ENCODE assay signal across 8 mouse cellular contexts in the genomic region with DNA sequence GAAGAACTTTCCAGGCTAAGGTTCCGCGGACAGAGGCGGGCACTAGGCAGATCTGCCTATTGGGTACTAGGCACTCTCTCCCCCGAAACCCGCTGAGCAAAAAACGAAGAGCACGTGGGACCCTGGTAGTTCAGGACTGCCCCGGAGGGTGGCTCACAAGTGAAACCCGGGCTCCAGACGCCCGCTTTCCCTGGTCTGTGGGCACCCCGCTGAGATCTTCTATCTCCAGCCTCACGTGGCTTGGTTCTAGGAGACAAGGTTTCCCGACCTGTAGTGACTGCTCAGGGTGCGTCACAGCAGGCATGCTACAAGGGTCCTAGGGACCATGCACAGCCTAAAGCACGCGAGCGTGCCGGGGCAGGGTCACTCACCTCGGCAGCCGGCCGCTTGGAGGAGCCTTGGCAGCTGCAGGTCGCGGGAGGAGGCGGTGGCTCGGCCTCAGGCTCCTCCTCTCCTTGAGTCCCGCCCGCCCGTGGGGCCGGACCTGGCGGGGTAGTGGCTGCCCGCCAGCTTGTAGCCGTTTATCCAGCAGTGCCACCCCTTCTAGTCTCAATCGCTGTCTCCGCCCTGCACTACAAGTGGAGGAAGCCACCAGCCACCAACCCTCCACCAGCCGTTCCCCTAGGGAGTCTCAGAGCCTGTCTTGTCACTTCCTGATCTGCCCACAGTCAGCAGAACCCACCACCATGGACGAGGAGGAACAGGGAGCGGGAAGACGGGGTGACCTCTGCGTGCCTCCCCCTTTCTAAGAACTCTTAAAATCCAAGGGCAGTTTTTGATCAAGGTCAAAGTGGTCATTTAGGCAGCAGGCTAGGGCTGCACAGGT. TPM values are rescaled to one million over a fixed set of nuclear protein-coding genes. Genes with fewer than 3 reads are reported as not detected.
DNase-seq lines count a peak whose midpoint lies in the region; ATAC-seq lines count a peak whose summit lies in the region.

No protein-coding gene starts in this region.

- H3K9me3 ChIP-seq in intestine, embryonic 14.5 days (ENCODE audit: control insufficient read depth, low read length), result no peaks in the 10 kb centered on the region

- no peaks in the 10 kb centered on the region for H3K36me3 ChIP-seq in intestine, embryonic 14.5 days (ENCODE audit: control insufficient read depth, insufficient read depth, low read length)

- peaks cover 2% of the 10 kb centered on the region; the same call in 1 of the 2 replicates for H3K4me1 ChIP-seq in intestine, embryonic 14.5 days (replicated peaks; ENCODE audit: control insufficient read depth, insufficient read depth, low read length)

- no peak overlapping the region for H3K27ac ChIP-seq in intestine, embryonic 14.5 days (ENCODE audit: low read depth)

- H3K4me3 ChIP-seq in intestine, embryonic 14.5 days (ENCODE audit: low read depth, low read length), result peak overlapping the region; percentile 48

- peak; percentile 92 for ATAC-seq in intestine, embryonic 14.5 days (replicated peaks; ENCODE audit: low FRiP score, low TSS enrichment, low read depth)
- peak; percentile 83 for ATAC-seq in megakaryocyte progenitor cell, adult 5-6 weeks (replicated peaks; ENCODE audit: poor library complexity)

- DNase-seq in adrenal gland, adult (ENCODE audit: inconsistent age in 2 of 2, low spot score in 1 of 2), result peak; percentile 96 to 98
- DNase-seq in embryo, embryonic 10.5 days (ENCODE audit: low spot score), result peak; percentile 78
- peak; percentile 93 for DNase-seq in gastrocnemius, postnatal 14 days
- peak; percentile 83 for DNase-seq in intestine, embryonic 14.5 days (ENCODE audit: low spot score)
- DNase-seq in left cerebral cortex, postnatal 10 days (ENCODE audit: extremely low spot score in 1 of 2, low spot score in 2 of 2), result peak; percentile 69 to 93
- DNase-seq in right cerebral cortex, postnatal 14 days, result peak; percentile 68
- DNase-seq in urinary bladder, postnatal 25 days (ENCODE audit: low spot score), result peak; percentile 76

- H3K9ac ChIP-seq in intestine, embryonic 14.5 days (ENCODE audit: low read length), result peak overlapping the region; percentile 34

- peak overlapping the region; percentile 95 for H3K4me2 ChIP-seq in intestine, embryonic 14.5 days (ENCODE audit: low read length)

- H3K27me3 ChIP-seq in intestine, embryonic 14.5 days (replicated peaks; ENCODE audit: control insufficient read depth, insufficient read depth, low read length), result no peaks in the 10 kb centered on the region

- intact Hi-C loops in gastrocnemius, postnatal 14 days (cut with DNase I; ENCODE audit: low total_unique reads), result no loop called here
- intact Hi-C loops in left cerebral cortex, postnatal 10 days (cut with DNase I), result no loop called here

- WGBS in intestine, embryonic 14.5 days, result 2% methylated on average over 39 of the region's 40 CpGs

RNA-seq across cellular contexts. Expression of a gene that starts 7.4 kb away (rescaled TPM):
- 10 to 100 TPM; 24.0 to 34.6 TPM for total RNA-seq in gastrocnemius, postnatal 14 days (2021)
- polyA plus RNA-seq in intestine, embryonic 14.5 days (2014; fragmentation: Nextera tagmentation; extraction: Ambion mirVana), result 2.6 and 3.1 TPM in 2 replicates
- 1 to 10 TPM; 7.2 to 8.9 TPM for total RNA-seq in left cerebral cortex, postnatal 10 days (2021)
- 29.7 and 34.2 TPM in 2 replicates for total RNA-seq in megakaryocyte progenitor cell, adult 5-6 weeks (2015)
- total RNA-seq in megakaryocyte progenitor cell, adult 5-6 weeks (2017), result 7.5 and 10.3 TPM in 2 replicates
